ENCODE assay signal across 22 mouse cellular contexts in genomic region chr8:97108719-97109391, GRCm38 (mm10).
"Had no signal": no experiment of that assay in that cellular context is flagged by ENCODE, and none has a peak within 500 bp of the region (broad histone marks: within the 10 kb centered on the region; RNA-seq: fewer than 3 reads in every experiment).

No protein-coding gene starts in this region.

- H3K4me1 ChIP-seq: limb, embryonic 12.5 days; limb, embryonic 15.5 days; midbrain, embryonic 15.5 days; neural tube, embryonic 13.5 days; stomach, embryonic 15.5 days had no signal

- H3K9ac ChIP-seq: limb, embryonic 12.5 days; limb, embryonic 15.5 days; liver, embryonic 14.5 days; liver, postnatal 0 days; lung, embryonic 14.5 days; midbrain, embryonic 15.5 days; neural tube, embryonic 13.5 days; stomach, embryonic 15.5 days had no signal

- H3K4me2 ChIP-seq: limb, embryonic 12.5 days; limb, embryonic 15.5 days; liver, embryonic 11.5 days; lung, embryonic 14.5 days; midbrain, embryonic 15.5 days; neural tube, embryonic 13.5 days; stomach, embryonic 15.5 days had no signal

- H3K9me3 ChIP-seq: limb, embryonic 12.5 days; limb, embryonic 15.5 days; midbrain, embryonic 15.5 days; neural tube, embryonic 13.5 days; stomach, embryonic 15.5 days had no signal

- H3K27ac ChIP-seq: left cerebral cortex, adult 2 months; limb, embryonic 12.5 days; limb, embryonic 15.5 days; liver, embryonic 14.5 days; macrophage; midbrain, embryonic 15.5 days; neural tube, embryonic 13.5 days; stomach, embryonic 15.5 days had no signal

- H3K27me3 ChIP-seq: limb, embryonic 12.5 days; limb, embryonic 15.5 days; midbrain, embryonic 15.5 days; neural tube, embryonic 13.5 days; stomach, embryonic 15.5 days had no signal

- H3K4me3 ChIP-seq: left cerebral cortex, adult 2 months; limb, embryonic 12.5 days; limb, embryonic 15.5 days; midbrain, embryonic 15.5 days; myocyte; neural tube, embryonic 13.5 days; stomach, embryonic 15.5 days had no signal

- ATAC-seq: liver, postnatal 0 days; lung, postnatal 0 days; midbrain, embryonic 15.5 days had no signal

- DNase-seq: kidney, adult 9 months; kidney, postnatal 14 days; kidney, postnatal 4 days; layer of hippocampus, postnatal 36 days; left cerebral cortex, postnatal 4 days; liver, postnatal 0 days; lung, embryonic 14.5 days; retina, postnatal 1 day; right cerebral cortex, postnatal 25 days; spleen, adult 18-20 months; thymus, postnatal 25 days had no signal

- H3K36me3 ChIP-seq: limb, embryonic 12.5 days; limb, embryonic 15.5 days; midbrain, embryonic 15.5 days; neural tube, embryonic 13.5 days; stomach, embryonic 15.5 days had no signal
